Mouse (Mus musculus): ENCODE measurements around the gene Lrrc4. TPM values are rescaled to one million over a fixed set of nuclear protein-coding genes. Genes with fewer than 3 reads are reported as not detected.

The Lrrc4 gene
- polyA plus RNA-seq, 1 experiment from 2014 or later: 0.65 TPM

DNA sequence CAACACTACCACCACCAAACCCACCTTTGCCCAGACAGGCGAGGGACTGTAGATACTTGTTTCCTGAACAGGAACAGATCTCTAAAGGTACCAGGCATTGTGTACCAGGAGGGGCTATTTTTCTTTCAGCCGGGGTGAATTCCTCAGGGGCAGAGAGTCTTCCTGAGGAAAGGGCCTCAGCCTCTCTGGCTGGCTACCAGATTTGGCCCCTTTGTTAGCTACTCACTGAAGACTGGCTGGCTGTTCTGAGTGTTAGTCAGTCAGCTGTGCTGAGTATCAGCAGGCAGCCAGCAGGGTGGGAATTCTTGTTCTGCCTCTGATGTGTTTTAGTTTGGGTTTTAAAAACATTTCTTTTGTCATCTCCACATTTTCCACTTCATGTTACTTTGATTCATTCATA lies 198.4 kb downstream of the Lrrc4 start:
- H3K27ac ChIP-seq (ENCODE audit: low read length): no peak overlapping the region
- no peak for ATAC-seq

DNA sequence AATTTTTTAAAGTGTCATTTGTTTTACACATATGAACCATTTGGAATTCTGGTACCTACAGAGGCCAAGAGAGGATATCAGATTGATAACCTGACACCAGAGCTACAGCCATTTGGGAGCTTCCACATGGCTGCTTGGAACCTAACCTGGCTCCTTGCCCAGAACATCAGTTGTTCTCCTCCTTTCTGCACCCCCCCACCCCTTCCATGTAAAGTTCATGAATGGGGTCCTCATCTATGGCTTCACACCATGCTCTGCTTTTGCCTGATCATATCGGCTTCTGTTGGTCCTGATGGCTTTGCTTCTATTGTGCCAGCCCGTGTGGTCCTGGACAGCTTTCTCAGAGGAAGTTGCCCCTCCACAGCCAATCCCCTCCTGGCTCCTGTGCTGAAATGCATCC lies 200.6 kb downstream of the Lrrc4 start:
- H3K4me1 ChIP-seq (ENCODE audit: control insufficient read depth, insufficient read depth, low read length): peaks cover 2% of the 10 kb centered on the region; the same call in 1 of the 2 replicates
- H3K27ac ChIP-seq (ENCODE audit: low read length): no peak overlapping the region
- H3K9ac ChIP-seq (ENCODE audit: low read depth, low read length): no peak overlapping the region
- no peaks in the 10 kb centered on the region for H3K27me3 ChIP-seq (replicated peaks; ENCODE audit: control insufficient read depth, insufficient read depth, low read length)
- H3K36me3 ChIP-seq (ENCODE audit: control insufficient read depth, insufficient read depth, low read length): peaks cover 4% of the 10 kb centered on the region; the same call in 1 of the 2 replicates
- H3K4me3 ChIP-seq (ENCODE audit: low read length): no peak overlapping the region
- 73% methylated on average over 2 of the region's 2 CpGs for WGBS
- ATAC-seq: no peak
- no peaks in the 10 kb centered on the region for H3K9me3 ChIP-seq (ENCODE audit: control insufficient read depth, low read length)
- H3K4me2 ChIP-seq (ENCODE audit: low read depth, low read length): no peak overlapping the region

More for the DNA sequence above, 198.4 kb downstream of the Lrrc4 start:
- Histone ChIP-seq H3K4me2 (ENCODE audit: low read depth, low read length) (no peak overlapping the region), H3K4me1 (ENCODE audit: control insufficient read depth, insufficient read depth, low read length) (peaks cover 2% of the 10 kb centered on the region; the same call in 1 of the 2 replicates), H3K9ac (ENCODE audit: low read depth, low read length) (no peak overlapping the region), H3K27me3 (replicated peaks; ENCODE audit: control insufficient read depth, insufficient read depth, low read length) (no peaks in the 10 kb centered on the region), H3K9me3 (ENCODE audit: control insufficient read depth, low read length) (no peaks in the 10 kb centered on the region), H3K4me3 (ENCODE audit: low read length) (no peak overlapping the region), H3K36me3 (ENCODE audit: control insufficient read depth, insufficient read depth, low read length) (no peaks in the 10 kb centered on the region)
- 45% methylated on average over 2 of the region's 2 CpGs for WGBS

DNA sequence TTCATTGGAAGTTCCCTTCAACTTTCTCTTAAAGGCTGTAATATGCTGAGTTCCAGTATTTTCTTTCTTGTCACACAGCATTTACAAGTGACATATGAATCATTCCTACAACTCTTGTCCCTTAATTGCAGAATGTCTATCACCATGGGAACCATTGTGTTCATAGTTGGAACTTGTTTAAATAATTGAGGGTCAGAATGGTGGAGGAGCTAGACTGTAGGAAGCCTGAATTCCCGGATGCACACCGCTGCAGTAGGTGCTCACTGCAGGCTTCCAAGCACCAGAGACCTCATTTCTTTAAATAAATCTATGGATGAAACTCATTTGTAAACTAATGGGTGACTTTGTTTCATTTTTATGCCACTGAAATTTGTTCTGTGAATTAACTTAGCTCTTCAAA lies 201.7 kb downstream of the Lrrc4 start:
- Histone ChIP-seq H3K27me3 (replicated peaks; ENCODE audit: control insufficient read depth, insufficient read depth, low read length) (no peaks in the 10 kb centered on the region), H3K4me2 (ENCODE audit: low read depth, low read length) (no peak overlapping the region), H3K9ac (ENCODE audit: low read depth, low read length) (no peak overlapping the region), H3K4me3 (ENCODE audit: low read length) (no peak overlapping the region), H3K9me3 (ENCODE audit: control insufficient read depth, low read length) (no peaks in the 10 kb centered on the region), H3K27ac (ENCODE audit: low read length) (no peak overlapping the region), H3K36me3 (ENCODE audit: control insufficient read depth, insufficient read depth, low read length) (peaks cover 4% of the 10 kb centered on the region; the same call in 1 of the 2 replicates), H3K4me1 (ENCODE audit: control insufficient read depth, insufficient read depth, low read length) (0 out of 2 replicates have a peak, but pooled peaks cover 2% of the 10 kb centered on the region)
- 49% methylated on average over 2 of the region's 2 CpGs for WGBS
- ATAC-seq: no peak

DNA sequence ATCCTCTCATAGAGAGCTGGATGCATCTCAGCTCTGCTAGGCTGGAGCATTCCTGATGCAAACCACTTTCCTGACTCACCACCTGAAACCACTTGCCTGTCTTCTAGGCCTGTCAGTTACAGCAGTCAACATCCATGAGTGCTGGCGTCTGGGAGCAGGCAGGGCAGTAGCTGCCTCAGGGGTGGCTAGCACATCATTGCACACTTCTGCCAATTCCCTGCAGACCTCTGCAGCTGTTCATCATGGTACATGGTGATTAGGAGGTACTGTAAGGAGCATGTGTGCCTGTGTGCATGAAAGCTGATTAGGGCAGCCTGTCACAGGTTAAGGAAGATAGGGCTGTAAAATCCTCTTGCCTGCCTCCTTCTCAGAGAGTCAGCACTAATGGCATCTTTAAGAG lies 203.1 kb downstream of the Lrrc4 start:
- 71% methylated on average over 1 of the region's 1 CpGs for WGBS
- H3K36me3 ChIP-seq (ENCODE audit: control insufficient read depth, insufficient read depth, low read length): peaks cover 4% of the 10 kb centered on the region; the same call in 1 of the 2 replicates
- no peak overlapping the region for H3K4me3 ChIP-seq (ENCODE audit: low read length)
- peak; percentile 48 for ATAC-seq
- no peaks in the 10 kb centered on the region for H3K9me3 ChIP-seq (ENCODE audit: control insufficient read depth, low read length)
- H3K27me3 ChIP-seq (replicated peaks; ENCODE audit: control insufficient read depth, insufficient read depth, low read length): no peaks in the 10 kb centered on the region
- H3K27ac ChIP-seq (ENCODE audit: low read length): no peak overlapping the region
- H3K4me2 ChIP-seq (ENCODE audit: low read depth, low read length): no peak overlapping the region
- no peak overlapping the region for H3K9ac ChIP-seq (ENCODE audit: low read depth, low read length)
- H3K4me1 ChIP-seq (ENCODE audit: control insufficient read depth, insufficient read depth, low read length): 0 out of 2 replicates have a peak, but pooled peaks cover 2% of the 10 kb centered on the region

DNA sequence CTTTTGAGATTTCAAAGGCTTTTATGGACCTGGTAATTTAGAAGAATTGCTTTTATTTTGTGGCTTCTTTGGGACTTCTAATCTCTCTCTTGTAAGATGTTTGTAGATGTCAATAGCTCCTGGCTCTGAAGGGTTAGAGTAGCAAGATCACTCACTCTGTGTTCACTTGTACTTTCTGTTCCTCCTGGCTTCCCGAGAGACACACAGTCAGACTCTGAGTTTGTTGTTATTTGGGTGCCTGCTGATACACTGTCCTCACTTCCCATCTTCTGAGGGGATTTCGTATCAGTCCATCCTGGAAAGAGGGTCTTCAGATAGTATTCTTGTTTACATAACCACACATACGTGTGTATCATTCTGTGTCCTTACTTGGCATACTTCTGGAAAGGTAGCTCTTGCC lies 208.6 kb downstream of the Lrrc4 start:
- no peak overlapping the region for H3K27ac ChIP-seq (ENCODE audit: low read length)
- WGBS: 78% methylated on average over 3 of the region's 3 CpGs
- H3K27me3 ChIP-seq (replicated peaks; ENCODE audit: control insufficient read depth, insufficient read depth, low read length): no peaks in the 10 kb centered on the region
- no peak overlapping the region for H3K4me2 ChIP-seq (ENCODE audit: low read depth, low read length)
- ATAC-seq: no peak
- H3K4me1 ChIP-seq (ENCODE audit: control insufficient read depth, insufficient read depth, low read length): peaks cover 19% of the 10 kb centered on the region
- no peak overlapping the region for H3K9ac ChIP-seq (ENCODE audit: low read depth, low read length)
- H3K4me3 ChIP-seq (ENCODE audit: low read length): no peak overlapping the region
- H3K9me3 ChIP-seq (ENCODE audit: control insufficient read depth, low read length): no peaks in the 10 kb centered on the region
- H3K36me3 ChIP-seq (ENCODE audit: control insufficient read depth, insufficient read depth, low read length): peaks cover 4% of the 10 kb centered on the region; the same call in 1 of the 2 replicates

DNA sequence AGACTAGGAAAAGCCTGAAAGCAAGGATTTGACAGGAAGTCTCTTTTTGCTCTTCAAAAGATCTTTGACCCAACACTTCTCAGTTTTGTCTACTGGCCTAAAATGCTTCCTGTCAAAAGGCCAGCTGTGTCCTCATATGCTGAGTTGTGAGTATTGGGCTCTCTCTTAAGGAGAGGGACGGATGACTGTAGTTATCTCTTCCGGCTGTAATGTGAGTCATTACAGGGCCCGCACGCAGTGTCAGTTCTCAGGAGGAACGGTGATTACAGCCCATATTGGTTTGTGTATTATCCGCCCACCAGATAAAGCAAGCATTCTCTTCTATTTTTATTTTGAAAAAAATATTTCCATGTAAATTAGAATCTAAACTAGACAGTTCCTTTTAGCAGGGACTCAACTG lies 209.0 kb downstream of the Lrrc4 start:
- H3K4me2 ChIP-seq (ENCODE audit: low read depth, low read length): no peak overlapping the region
- H3K9ac ChIP-seq (ENCODE audit: low read depth, low read length): no peak overlapping the region
- ATAC-seq: 0 out of 2 replicates have a peak, but pooled peaks have one; percentile 61
- H3K27me3 ChIP-seq (replicated peaks; ENCODE audit: control insufficient read depth, insufficient read depth, low read length): no peaks in the 10 kb centered on the region
- 39% methylated on average over 6 of the region's 6 CpGs for WGBS
- H3K4me3 ChIP-seq (ENCODE audit: low read length): no peak overlapping the region
- no peak overlapping the region for H3K27ac ChIP-seq (ENCODE audit: low read length)
- H3K4me1 ChIP-seq (ENCODE audit: control insufficient read depth, insufficient read depth, low read length): peaks cover 23% of the 10 kb centered on the region
- peaks cover 4% of the 10 kb centered on the region; the same call in 1 of the 2 replicates for H3K36me3 ChIP-seq (ENCODE audit: control insufficient read depth, insufficient read depth, low read length)
- no peaks in the 10 kb centered on the region for H3K9me3 ChIP-seq (ENCODE audit: control insufficient read depth, low read length)

DNA sequence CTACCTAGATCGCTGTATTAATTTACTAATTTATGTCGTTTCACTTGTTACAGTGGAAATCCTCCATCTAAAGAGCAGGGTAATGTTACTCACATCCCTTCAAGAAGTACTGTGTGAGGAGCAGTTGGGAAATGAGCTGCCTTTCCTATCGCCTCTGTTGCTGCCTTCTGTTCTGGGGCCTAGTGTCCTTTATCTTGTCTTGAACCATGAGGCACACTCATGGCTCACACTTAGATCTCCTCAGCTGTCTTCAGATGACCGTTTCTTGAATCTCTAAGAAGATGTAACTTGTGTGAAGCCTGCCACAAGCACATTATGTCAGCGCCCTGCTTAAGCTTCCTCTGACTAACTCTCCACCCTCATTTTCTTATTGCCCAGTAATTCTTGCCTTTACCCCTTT lies 209.6 kb downstream of the Lrrc4 start:
- Histone ChIP-seq H3K27ac (ENCODE audit: low read length) (no peak overlapping the region), H3K27me3 (replicated peaks; ENCODE audit: control insufficient read depth, insufficient read depth, low read length) (no peaks in the 10 kb centered on the region), H3K9ac (ENCODE audit: low read depth, low read length) (no peak overlapping the region), H3K36me3 (ENCODE audit: control insufficient read depth, insufficient read depth, low read length) (peaks cover 4% of the 10 kb centered on the region; the same call in 1 of the 2 replicates), H3K4me2 (ENCODE audit: low read depth, low read length) (no peak overlapping the region), H3K9me3 (ENCODE audit: control insufficient read depth, low read length) (no peaks in the 10 kb centered on the region), H3K4me1 (ENCODE audit: control insufficient read depth, insufficient read depth, low read length) (peaks cover 23% of the 10 kb centered on the region), H3K4me3 (ENCODE audit: low read length) (no peak overlapping the region)
- WGBS: 90% methylated on average over 5 of the region's 5 CpGs
- ATAC-seq: no peak

DNA sequence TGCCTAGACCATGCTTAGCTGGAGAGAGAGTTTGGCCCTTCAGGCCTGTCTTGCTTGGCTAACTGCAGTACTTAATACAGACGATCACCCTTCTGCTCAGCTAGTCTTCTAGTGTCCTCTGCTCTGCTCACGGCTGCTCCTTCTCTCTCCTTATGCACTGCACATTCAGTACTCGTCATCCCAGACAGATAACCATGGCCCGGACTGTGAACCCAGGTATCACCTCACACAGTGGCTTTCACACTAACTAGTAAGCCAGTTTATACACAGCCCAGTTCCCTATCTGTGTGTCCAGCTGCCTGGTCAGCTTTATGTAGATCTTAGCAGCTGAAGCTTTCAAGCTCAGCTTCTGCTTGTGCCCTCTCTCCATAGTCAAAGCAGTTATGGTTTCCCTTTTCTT lies 210.1 kb downstream of the Lrrc4 start:
- no peak; the same call in 1 of the 2 replicates for ATAC-seq
- no peak overlapping the region for H3K9ac ChIP-seq (ENCODE audit: low read depth, low read length)
- WGBS: 88% methylated on average over 4 of the region's 4 CpGs

DNA sequence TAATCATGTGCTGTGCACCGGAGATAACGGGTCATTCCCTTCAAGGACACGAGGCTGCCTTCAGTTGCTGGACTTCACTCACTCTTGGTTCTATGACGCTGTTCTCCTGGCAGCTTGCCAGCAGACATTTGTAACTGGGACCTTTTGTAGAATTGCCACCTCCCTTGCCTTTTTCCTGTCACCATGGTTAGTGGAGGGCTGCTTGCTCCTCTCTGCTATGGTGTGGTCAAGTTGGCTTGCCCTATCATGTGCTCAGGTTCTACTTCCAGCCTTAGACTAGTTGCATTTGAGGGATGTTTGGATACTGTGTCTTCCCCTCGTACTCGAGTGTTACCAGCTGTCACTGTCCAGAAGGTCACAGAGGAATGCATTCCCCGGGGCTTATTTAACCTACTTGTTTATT lies 212.8 kb downstream of the Lrrc4 start:
- H3K9ac ChIP-seq (ENCODE audit: low read depth, low read length): no peak overlapping the region
- no peaks in the 10 kb centered on the region for H3K9me3 ChIP-seq (ENCODE audit: control insufficient read depth, low read length)
- H3K27ac ChIP-seq (ENCODE audit: low read length): no peak overlapping the region
- no peak overlapping the region for H3K4me2 ChIP-seq (ENCODE audit: low read depth, low read length)
- H3K36me3 ChIP-seq (ENCODE audit: control insufficient read depth, insufficient read depth, low read length): no peaks in the 10 kb centered on the region
- H3K4me1 ChIP-seq (ENCODE audit: control insufficient read depth, insufficient read depth, low read length): peaks cover 23% of the 10 kb centered on the region
- ATAC-seq: peak; percentile 59
- H3K27me3 ChIP-seq (replicated peaks; ENCODE audit: control insufficient read depth, insufficient read depth, low read length): no peaks in the 10 kb centered on the region
- WGBS: 13% methylated on average over 7 of the region's 7 CpGs
- H3K4me3 ChIP-seq (ENCODE audit: low read length): no peak overlapping the region

More for the DNA sequence above, 210.1 kb downstream of the Lrrc4 start:
- Histone ChIP-seq H3K4me3 (ENCODE audit: low read length) (no peak overlapping the region), H3K4me1 (ENCODE audit: control insufficient read depth, insufficient read depth, low read length) (peaks cover 23% of the 10 kb centered on the region), H3K27me3 (replicated peaks; ENCODE audit: control insufficient read depth, insufficient read depth, low read length) (no peaks in the 10 kb centered on the region), H3K9me3 (ENCODE audit: control insufficient read depth, low read length) (no peaks in the 10 kb centered on the region), H3K27ac (ENCODE audit: low read length) (no peak overlapping the region), H3K36me3 (ENCODE audit: control insufficient read depth, insufficient read depth, low read length) (peaks cover 3% of the 10 kb centered on the region; the same call in 1 of the 2 replicates), H3K4me2 (ENCODE audit: low read depth, low read length) (no peak overlapping the region)

DNA sequence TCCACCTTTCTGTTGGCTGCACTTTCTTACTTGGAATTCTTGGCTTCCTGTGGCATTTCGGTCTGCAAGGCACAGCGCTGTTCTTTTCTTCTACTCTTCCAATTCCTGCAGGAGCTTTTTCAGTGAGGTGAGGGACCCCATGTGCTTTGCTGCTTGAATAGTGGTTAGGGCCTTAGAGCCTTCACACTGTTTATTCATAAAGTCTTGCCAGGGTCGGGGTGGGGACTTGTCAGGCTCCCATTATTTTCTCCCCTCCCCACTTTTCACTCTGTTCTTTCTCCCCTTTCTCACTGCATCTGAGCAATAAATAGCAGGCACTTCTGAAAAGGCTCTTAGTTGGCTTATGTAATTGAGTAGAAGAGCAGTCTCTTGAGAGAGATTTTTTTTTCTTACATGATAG lies 213.2 kb downstream of the Lrrc4 start:
- 62% methylated on average over 3 of the region's 3 CpGs for WGBS
- Histone ChIP-seq H3K27ac (ENCODE audit: low read length) (no peak overlapping the region), H3K9me3 (ENCODE audit: control insufficient read depth, low read length) (no peaks in the 10 kb centered on the region), H3K36me3 (ENCODE audit: control insufficient read depth, insufficient read depth, low read length) (no peaks in the 10 kb centered on the region), H3K4me2 (ENCODE audit: low read depth, low read length) (no peak overlapping the region), H3K27me3 (replicated peaks; ENCODE audit: control insufficient read depth, insufficient read depth, low read length) (no peaks in the 10 kb centered on the region), H3K9ac (ENCODE audit: low read depth, low read length) (no peak overlapping the region), H3K4me3 (ENCODE audit: low read length) (no peak overlapping the region), H3K4me1 (ENCODE audit: control insufficient read depth, insufficient read depth, low read length) (peaks cover 23% of the 10 kb centered on the region)
- peak; percentile 16; the same call in 1 of the 2 replicates for ATAC-seq

Measured in intestine, embryonic 16.5 days (tissue).